Mouse (Mus musculus) small intestine, adult 10 weeks (tissue): Measurements from ENCODE around the gene Ssb. TPM values are rescaled to one million over a fixed set of nuclear protein-coding genes. Genes with fewer than 3 reads are reported as not detected.

Experiments
- polyA plus RNA-seq: library from polyadenylated mRNA; stranded (reverse); fragments of 350-450 nt; fragmentation: Illumina TruSeq; extraction: RNeasy Lipid Tissue Mini Kit (QIAGEN cat#74804); gene quantifications from one replicate; pipeline ENCODE4 v1.2.3, GENCODE M21; 2014; ENCODE audit warnings: low replicate concordance

The Ssb gene
- polyA plus RNA-seq, result 619 TPM

GRCm38 (mm10) chr2:69861485-69862091 is at the start of gene Ssb:
Gene Ssb (plus strand): TSS chr2:69861562.

GRCm38 (mm10) chr2:69821711-69822110 is 39.7 kb upstream of the Ssb start, which contains the start of gene Klhl23:
Gene Klhl23 (plus strand): TSS chr2:69821944.

GRCm38 (mm10) chr2:69885451-69886305 is 24.3 kb downstream of the Ssb start, which contains the start of gene Mettl5:
Gene Mettl5 (minus strand): TSS chr2:69885615.

GRCm38 (mm10) chr2:69897039-69897617 is 35.8 kb downstream of the Ssb start, which contains the start of gene Ubr3:
Gene Ubr3 (plus strand): TSS chr2:69897246.

Other genes starting within 250 kb of the Ssb start
- 12.3 TPM for gene Bbs5, start 214.4 kb upstream of the Ssb start, polyA plus RNA-seq
- gene Klhl41, start 191.4 kb upstream of the Ssb start, polyA plus RNA-seq, result not detected
- gene Fastkd1, start 148.0 kb upstream of the Ssb start, polyA plus RNA-seq, result 26.8 TPM
- gene Ppig, start 139.0 kb upstream of the Ssb start, polyA plus RNA-seq, result 275 TPM
- 1.0 TPM for gene Ccdc173, start 72.0 kb upstream of the Ssb start, polyA plus RNA-seq
- 104 TPM for gene Phospho2, start 71.9 kb upstream of the Ssb start, polyA plus RNA-seq
- gene Klhl23, start 39.6 kb upstream of the Ssb start, polyA plus RNA-seq, result 50.9 TPM
- gene Mettl5, start 24.1 kb downstream of the Ssb start, polyA plus RNA-seq, result 62.3 TPM
- gene Ubr3, start 35.7 kb downstream of the Ssb start, polyA plus RNA-seq, result 111 TPM
- gene Myo3b, start 177.6 kb downstream of the Ssb start, polyA plus RNA-seq, result 0.07 TPM